Mouse (Mus musculus) heart, embryonic 16.5 days (tissue): ENCODE measurements around the gene Lztr1. TPM values are rescaled to one million over a fixed set of nuclear protein-coding genes. Genes with fewer than 3 reads are reported as not detected.

ENCODE experiments used
- ATAC-seq: fragments of 200-750 bp; cut with Nextera tagmentation; replicated peaks from 2 replicates; pipeline ENCODE4 v1.8.0; 2017; ENCODE audit warnings: moderate number of reproducible peaks; ENCODE audit not compliant: insufficient read depth, low FRiP score; ENCODE audit errors: extremely low read depth
- H3K27ac ChIP-seq: fragments of 300-500 bp; sonication (generic); 2 replicates; pipeline ENCODE4 v1.5.1; 2014; ENCODE audit warnings: mild to moderate bottlenecking, low read length, control low read depth, moderate library complexity
- H3K27me3 ChIP-seq: fragments of 300-500 bp; sonication (generic); 2 replicates; pipeline ENCODE4 v1.6.1; 2014; ENCODE audit warnings: low read length, mixed read lengths; ENCODE audit not compliant: control insufficient read depth, insufficient read depth
- H3K36me3 ChIP-seq: fragments of 300-500 bp; sonication (generic); 2 replicates; pipeline ENCODE4 v1.6.1; 2014; ENCODE audit not compliant: control insufficient read depth, insufficient read depth
- H3K4me1 ChIP-seq: fragments of 300-500 bp; sonication (generic); 2 replicates; pipeline ENCODE4 v1.6.1; 2014; ENCODE audit warnings: low read length, mixed read lengths; ENCODE audit not compliant: control insufficient read depth, insufficient read depth
- H3K4me2 ChIP-seq: fragments of 300-500 bp; sonication (generic); 2 replicates; pipeline ENCODE4 v1.6.1; 2014; ENCODE audit warnings: low read depth, mild to moderate bottlenecking, control low read depth, low read length
- H3K4me3 ChIP-seq: fragments of 300-500 bp; sonication (generic); 2 replicates; pipeline ENCODE4 v1.5.1; 2014; ENCODE audit warnings: mild to moderate bottlenecking, control low read depth, low read length
- H3K9ac ChIP-seq: fragments of 300-500 bp; sonication (generic); 2 replicates; pipeline ENCODE4 v1.6.1; 2014; ENCODE audit warnings: low read length, control low read depth
- H3K9me3 ChIP-seq: fragments of 300-500 bp; sonication (generic); replicated peaks from 2 replicates; pipeline ENCODE4 v1.6.1; 2016; ENCODE audit warnings: low read length; ENCODE audit not compliant: control insufficient read depth
- WGBS: fragments of 180-500 bp; shearing (Covaris S2); extraction: QIAGEN DNeasy Blood & Tissue Kit; methylation state at CpG from one replicate; pipeline ENCODE4 v1.1.7; 2014; 5-methylcytosine and 5-hydroxymethylcytosine counted together
- polyA plus RNA-seq: library from polyadenylated mRNA; unstranded; fragments of >200 nt; fragmentation: Nextera tagmentation; extraction: Ambion mirVana; gene quantifications from 2 replicates; pipeline ENCODE4 v1.2.1, GENCODE M21; 2015

The Lztr1 gene
- polyA plus RNA-seq, 1 experiment from 2014 or later = 59.2 TPM

- Histone ChIP-seq H3K9ac (no peak overlapping the region), H3K4me3 (no peak overlapping the region), H3K4me1 (peaks cover 30% of the 10 kb centered on the region), H3K36me3 (no peaks in the 10 kb centered on the region), H3K4me2 (0 out of 2 replicates have a peak overlapping the region, but pooled peaks have one; percentile 3), H3K27me3 (peaks cover 7% of the 10 kb centered on the region; the same call in 1 of the 2 replicates), H3K9me3 (no peaks in the 10 kb centered on the region), H3K27ac (no peak overlapping the region)
- no peak for ATAC-seq
- WGBS = 72% methylated on average over 9 of the region's 9 CpGs
These were observed 51.0 kb downstream of the Lztr1 start for GRCm38 (mm10) chr16:17559396-17560027.

GRCm38 (mm10) chr16:17561128-17561750, 52.8 kb downstream of the Lztr1 start, which contains the start of gene Lrrc74b:
TSS of gene Lrrc74b (minus strand) at chr16:17561247.
- Histone ChIP-seq H3K36me3 (no peaks in the 10 kb centered on the region), H3K27ac (peak within 1 kb of the TSS; percentile 53), H3K9ac (peak within 1 kb of the TSS; percentile 58), H3K27me3 (peaks cover 7% of the 10 kb centered on the region), H3K4me1 (peaks cover 21% of the 10 kb centered on the region), H3K4me2 (peak within 1 kb of the TSS; percentile 81), H3K9me3 (no peaks in the 10 kb centered on the region), H3K4me3 (peak within 1 kb of the TSS; percentile 50)
- 2% methylated on average over 22 of the region's 22 CpGs for WGBS
- ATAC-seq = peak; percentile 79

GRCm38 (mm10) chr16:17561751-17562208, 53.3 kb downstream of the Lztr1 start, which contains the start of gene P2rx6:
TSS of gene P2rx6 (plus strand) at chr16:17561885.
- Histone ChIP-seq H3K27me3 (peaks cover 7% of the 10 kb centered on the region), H3K36me3 (no peaks in the 10 kb centered on the region), H3K9ac (peak within 1 kb of the TSS; percentile 58), H3K4me2 (peak within 1 kb of the TSS; percentile 81), H3K27ac (peak within 1 kb of the TSS; percentile 53), H3K4me1 (peaks cover 21% of the 10 kb centered on the region), H3K4me3 (peak within 1 kb of the TSS; percentile 50), H3K9me3 (no peaks in the 10 kb centered on the region)
- 2% methylated on average over 10 of the region's 10 CpGs for WGBS
- peak; percentile 37 for ATAC-seq

- H3K4me2 ChIP-seq = no peak overlapping the region
- H3K4me1 ChIP-seq = peaks cover 13% of the 10 kb centered on the region
- no peak overlapping the region for H3K9ac ChIP-seq
- H3K27ac ChIP-seq = no peak overlapping the region
- no peaks in the 10 kb centered on the region for H3K36me3 ChIP-seq
- peaks cover 13% of the 10 kb centered on the region for H3K27me3 ChIP-seq
- no peak for ATAC-seq
- H3K9me3 ChIP-seq = no peaks in the 10 kb centered on the region
- WGBS = 48% methylated on average over 1 of the region's 1 CpGs
- no peak overlapping the region for H3K4me3 ChIP-seq
These were observed 55.1 kb downstream of the Lztr1 start for GRCm38 (mm10) chr16:17563580-17563979.

- H3K27me3 ChIP-seq = peaks cover 13% of the 10 kb centered on the region
- no peak for ATAC-seq
- no peaks in the 10 kb centered on the region for H3K36me3 ChIP-seq
- WGBS = 47% methylated on average over 2 of the region's 2 CpGs
- H3K4me3 ChIP-seq = no peak overlapping the region
- H3K4me1 ChIP-seq = peaks cover 11% of the 10 kb centered on the region
- no peaks in the 10 kb centered on the region for H3K9me3 ChIP-seq
- H3K9ac ChIP-seq = no peak overlapping the region
- no peak overlapping the region for H3K4me2 ChIP-seq
- H3K27ac ChIP-seq = no peak overlapping the region
These were observed 55.7 kb downstream of the Lztr1 start for GRCm38 (mm10) chr16:17564221-17564620.

GRCm38 (mm10) chr16:17564771-17565170, 56.3 kb downstream of the Lztr1 start:
- 52% methylated on average over 3 of the region's 3 CpGs for WGBS
- peaks cover 13% of the 10 kb centered on the region for H3K27me3 ChIP-seq
- no peak for ATAC-seq
- H3K36me3 ChIP-seq = no peaks in the 10 kb centered on the region
- H3K4me1 ChIP-seq = peaks cover 11% of the 10 kb centered on the region
- no peaks in the 10 kb centered on the region for H3K9me3 ChIP-seq
- H3K9ac ChIP-seq = no peak overlapping the region
- no peak overlapping the region for H3K27ac ChIP-seq
- H3K4me2 ChIP-seq = no peak overlapping the region
- no peak overlapping the region for H3K4me3 ChIP-seq

GRCm38 (mm10) chr16:17566186-17566585, 57.7 kb downstream of the Lztr1 start:
- peaks cover 13% of the 10 kb centered on the region for H3K27me3 ChIP-seq
- H3K9ac ChIP-seq = no peak overlapping the region
- no peak for ATAC-seq
- H3K4me2 ChIP-seq = no peak overlapping the region
- no peaks in the 10 kb centered on the region for H3K9me3 ChIP-seq
- no peaks in the 10 kb centered on the region for H3K36me3 ChIP-seq
- H3K27ac ChIP-seq = no peak overlapping the region
- 15% methylated on average over 4 of the region's 4 CpGs for WGBS
- no peak overlapping the region for H3K4me3 ChIP-seq
- H3K4me1 ChIP-seq = peaks cover 8% of the 10 kb centered on the region
